Mouse (Mus musculus) frontal cortex, postnatal 10 days (tissue): ENCODE measurements at regions not wholly inside any gene's neighbourhood (a gene's known extent, or its start where the extent isn't known, plus 50 kb on each side); places are given as distances from the start of the nearest gene placed in this dataset.

Experiments
- DNase-seq, 2 experiments: peaks; one replicate each; pipeline ENCODE4 v3.0.0; 2022; ENCODE audit warnings: low spot score in 2 of 2, mixed read lengths in 1 of 2

- no peak for DNase-seq
Observed at GRCm38 (mm10) chr4:54812740-54813634, 131.9 kb upstream of the Zfp462 start.

DNA sequence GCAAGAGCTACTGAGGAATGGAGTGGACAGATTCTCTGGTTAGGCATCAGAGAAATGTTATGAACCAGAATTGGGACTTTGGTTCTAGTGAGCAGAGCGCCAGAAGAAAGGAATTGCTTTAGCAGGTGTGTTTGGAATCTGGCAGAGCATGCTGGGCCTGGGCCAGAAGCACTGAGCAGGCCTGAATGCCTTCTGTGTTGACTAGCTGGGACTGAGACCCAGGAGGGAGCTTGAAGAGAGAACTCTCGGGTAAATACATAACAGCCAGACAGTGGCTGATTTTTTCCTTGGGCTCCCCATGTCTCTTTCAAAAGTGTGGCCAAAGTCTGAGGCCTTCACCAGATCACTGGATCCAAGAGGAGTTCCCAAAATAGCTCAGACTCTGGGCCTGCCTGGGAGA, 107.5 kb upstream of the Zfp462 start:
- DNase-seq: no peak

GRCm38 (mm10) chr4:54838111-54838510, 106.7 kb upstream of the Zfp462 start:
- DNase-seq: no peak

GRCm38 (mm10) chr4:54838794-54839193, 106.1 kb upstream of the Zfp462 start:
- DNase-seq: no peak

DNA sequence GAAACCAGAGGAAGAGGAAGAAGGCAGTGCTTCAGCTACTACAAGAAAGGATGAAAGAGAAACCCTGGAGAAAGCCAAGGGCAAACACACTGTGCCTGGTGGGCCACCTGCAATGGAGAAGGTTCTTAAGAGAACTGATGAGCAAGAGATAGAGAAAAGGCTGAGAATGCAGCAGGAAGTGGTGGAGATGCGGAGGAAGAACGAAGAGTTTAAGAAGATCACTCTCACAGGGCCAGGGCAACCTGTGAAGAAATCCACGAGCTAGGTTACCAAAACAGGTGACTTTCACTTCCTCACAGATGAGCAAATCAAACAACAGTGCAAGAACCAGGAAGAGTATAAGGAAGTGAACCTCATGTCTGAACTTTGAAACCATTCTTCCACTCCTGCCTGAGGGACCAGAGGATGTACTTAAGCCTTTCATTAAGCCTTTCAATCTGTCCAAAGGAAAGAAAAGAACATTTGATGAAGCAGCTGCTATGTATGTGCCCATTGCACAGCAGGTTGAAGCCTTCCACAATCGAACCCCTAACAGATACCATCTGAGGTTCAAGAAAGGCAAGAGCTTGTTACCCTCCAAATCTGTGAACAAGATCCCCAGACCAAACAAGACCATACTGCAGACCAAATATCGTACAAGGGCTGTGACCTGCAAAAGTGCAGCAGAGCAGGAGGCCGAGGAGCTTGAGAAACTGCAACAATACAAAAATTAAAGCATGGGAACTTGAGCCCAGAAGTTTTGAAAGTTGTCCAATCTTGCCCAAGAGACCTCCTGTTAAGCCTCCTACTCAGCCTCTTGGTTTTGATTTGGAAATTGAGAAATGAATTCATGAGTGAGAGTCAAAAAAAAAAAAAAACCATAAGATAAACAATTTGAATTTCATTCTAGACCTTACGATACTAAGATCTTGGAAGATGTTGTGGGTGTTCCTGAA, 91.6 kb upstream of the Zfp462 start:
- no peak for DNase-seq

GRCm38 (mm10) chr4:54858604-54859003, 86.2 kb upstream of the Zfp462 start:
- DNase-seq: no peak

- DNase-seq: no peak
Observed at GRCm38 (mm10) chr4:54866062-54866461, 78.8 kb upstream of the Zfp462 start.

DNA sequence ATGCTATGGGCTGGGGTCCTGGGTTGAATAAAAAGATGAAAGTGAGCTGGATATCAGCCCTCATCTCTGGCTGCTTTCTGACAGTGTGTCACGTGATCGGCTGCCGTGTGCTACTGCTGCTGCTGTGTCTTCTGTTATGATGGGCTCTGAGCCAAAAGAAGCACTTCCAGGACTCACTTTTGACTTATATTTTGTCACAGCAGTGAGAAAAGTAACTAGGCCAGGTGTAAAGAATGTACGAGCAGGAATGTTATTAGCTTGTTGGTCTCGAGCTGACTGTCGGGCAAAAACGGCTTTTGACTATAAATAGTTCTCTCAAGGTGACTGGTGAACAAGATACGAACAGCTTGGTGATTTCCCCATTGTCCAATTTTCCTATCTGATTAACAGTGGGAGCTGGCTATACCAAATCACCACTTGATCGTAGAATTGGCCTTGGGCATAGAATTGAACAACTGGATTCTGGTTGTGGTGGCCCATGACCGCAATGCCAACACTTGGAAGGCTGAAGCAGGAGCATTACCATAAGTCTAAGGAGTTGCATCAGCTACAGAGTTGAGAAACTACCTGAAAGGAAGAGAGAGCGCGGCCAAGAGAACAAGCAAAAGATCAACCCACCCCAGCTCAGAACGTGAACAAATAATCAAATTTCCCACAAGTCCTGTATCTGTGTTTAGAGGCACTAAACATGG, 70.6 kb upstream of the Zfp462 start:
- no peak for DNase-seq

DNA sequence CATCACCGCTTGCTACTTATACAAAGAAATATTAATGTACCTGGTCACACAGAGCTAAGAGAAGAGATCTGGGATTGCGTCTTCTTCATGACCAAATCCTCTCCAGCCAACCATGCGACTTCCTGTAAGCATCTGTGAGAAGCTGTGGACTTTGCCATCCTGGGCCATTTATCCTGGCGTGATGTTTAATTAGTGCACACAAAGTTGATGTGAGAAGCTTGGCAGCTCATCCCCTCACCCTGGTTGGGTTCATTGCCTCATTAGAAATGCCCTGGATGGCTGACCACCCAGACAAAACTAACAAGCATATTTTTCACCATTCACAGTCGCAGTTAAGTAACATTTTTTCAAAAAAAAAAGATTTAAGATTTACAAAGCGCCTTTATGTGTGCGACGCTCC, 69.3 kb upstream of the Zfp462 start:
- no peak for DNase-seq

GRCm38 (mm10) chr4:54877361-54877760, 67.5 kb upstream of the Zfp462 start:
- DNase-seq: no peak

GRCm38 (mm10) chr4:54878531-54878930, 66.3 kb upstream of the Zfp462 start:
- DNase-seq: no peak

DNA sequence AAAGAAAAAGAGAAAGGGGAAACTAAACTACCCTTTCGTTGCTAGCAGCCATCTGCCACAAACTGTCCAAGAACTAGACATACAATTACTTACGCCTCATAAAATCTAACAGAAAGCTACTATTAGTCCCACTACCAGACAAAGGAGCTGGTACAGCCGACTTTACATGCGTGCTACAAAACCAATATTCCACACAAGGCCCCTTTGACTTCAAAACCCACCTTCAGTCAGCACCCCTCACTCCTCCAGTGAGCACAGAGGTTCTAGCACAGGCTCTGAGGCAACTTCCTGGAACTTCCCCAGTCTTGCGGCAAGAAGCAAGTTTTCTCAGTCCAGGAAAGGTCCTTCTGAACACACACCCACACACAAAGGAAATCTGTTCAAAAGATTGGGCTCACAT, 51.6 kb upstream of the Zfp462 start:
- no peak for DNase-seq
